Mouse (Mus musculus) liver, embryonic 14.5 days (tissue): Measurements from ENCODE around the gene Gm49373.

Source experiments
- CTCF ChIP-seq: IDR thresholded peaks from 2 replicates; pipeline ENCODE4 v1.5.1; 2016; ENCODE audit warnings: antibody characterized with exemption, low read depth, control low read depth
- EP300 ChIP-seq: IDR thresholded peaks from 2 replicates; pipeline ENCODE4 v1.6.1; 2016; ENCODE audit warnings: antibody characterized with exemption, low read depth

DNA sequence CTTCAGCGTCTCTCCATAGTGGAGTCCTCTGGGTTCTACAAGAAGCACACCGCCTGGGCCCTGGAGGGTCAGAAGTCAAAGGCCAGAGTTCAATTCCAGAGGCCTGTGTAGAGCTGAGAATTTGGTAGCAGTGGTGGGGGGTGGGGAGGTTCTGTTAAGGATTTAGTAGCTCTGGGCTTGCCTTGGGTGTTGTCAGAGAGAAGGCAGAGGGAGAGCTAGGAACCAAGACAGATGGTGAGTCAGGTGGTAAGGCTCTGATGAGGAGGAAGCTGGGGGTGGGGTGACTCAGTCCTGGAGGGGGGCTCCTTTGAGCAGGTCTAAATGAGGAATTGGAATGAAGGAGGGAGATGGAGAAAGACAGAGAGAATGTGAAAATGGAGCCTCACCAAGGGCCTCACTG is 10.0 kb downstream of the Gm49373 start:
- TF ChIP-seq EP300: no peak
- TF ChIP-seq CTCF: no peak
